Mouse (Mus musculus) spleen, adult 10 weeks (tissue): ENCODE data around the gene Svs2. TPM values are rescaled to one million over a fixed set of nuclear protein-coding genes. Genes with fewer than 3 reads are reported as not detected.

Experiments used
- polyA plus RNA-seq: library from polyadenylated mRNA; stranded (reverse); fragments of 350-450 nt; fragmentation: Illumina TruSeq; extraction: RNeasy Lipid Tissue Mini Kit (QIAGEN cat#74804); gene quantifications from one replicate; pipeline ENCODE4 v1.2.3, GENCODE M21; 2015; ENCODE audit warnings: low replicate concordance; ENCODE audit not compliant: insufficient read depth

Gene Svs2
- polyA plus RNA-seq = not detected

GRCm38 (mm10) chr2:164238366-164238765 is at the start of gene Svs2:
Gene Svs2 (minus strand): TSS chr2:164238466.

GRCm38 (mm10) chr2:164278359-164278758 is 40.1 kb upstream of the Svs2 start, which contains the start of gene Svs4:
Gene Svs4 (minus strand): TSS chr2:164278459.

GRCm38 (mm10) chr2:164256540-164256939 is 18.3 kb upstream of the Svs2 start, which contains the start of gene Svs3b:
Gene Svs3b (minus strand): TSS chr2:164256640.

GRCm38 (mm10) chr2:164221522-164221921 is 16.7 kb downstream of the Svs2 start, which contains the start of gene Wfdc15b:
Gene Wfdc15b (minus strand): TSS chr2:164221660.

GRCm38 (mm10) chr2:164199626-164200327 is 38.5 kb downstream of the Svs2 start, which contains the start of gene Wfdc15a:
Gene Wfdc15a (minus strand): TSS chr2:164200130.

GRCm38 (mm10) chr2:164190576-164190975 is 47.7 kb downstream of the Svs2 start, which contains the start of gene Wfdc12:
Gene Wfdc12 (minus strand): TSS chr2:164190608.

Other genes with a start within 250 kb of the Svs2 start
- 217 TPM for gene Ywhab, start 243.5 kb downstream of the Svs2 start, polyA plus RNA-seq
- gene Pabpc1l, start 213.0 kb downstream of the Svs2 start, polyA plus RNA-seq = 2.3 TPM
- 201 TPM for gene Stk4, start 168.1 kb downstream of the Svs2 start, polyA plus RNA-seq
- 64.8 TPM for gene Tomm34, start 167.3 kb downstream of the Svs2 start, polyA plus RNA-seq
- not detected for gene Kcns1, start 67.4 kb downstream of the Svs2 start, polyA plus RNA-seq
- gene Wfdc5, start 55.7 kb downstream of the Svs2 start, polyA plus RNA-seq = not detected
- not detected for gene Wfdc12, start 47.9 kb downstream of the Svs2 start, polyA plus RNA-seq
- gene Wfdc15a, start 38.3 kb downstream of the Svs2 start, polyA plus RNA-seq = not detected
- not detected for gene Wfdc15b, start 16.8 kb downstream of the Svs2 start, polyA plus RNA-seq
- gene Svs3b, start 18.2 kb upstream of the Svs2 start, polyA plus RNA-seq = not detected
- gene Svs4, start 40.0 kb upstream of the Svs2 start, polyA plus RNA-seq = not detected
- not detected for gene Svs3a, start 50.8 kb upstream of the Svs2 start, polyA plus RNA-seq
- not detected for gene Svs6, start 78.3 kb upstream of the Svs2 start, polyA plus RNA-seq
- gene Svs5, start 94.3 kb upstream of the Svs2 start, polyA plus RNA-seq = not detected
- gene Slpi, start 150.6 kb upstream of the Svs2 start, polyA plus RNA-seq = 67.5 TPM
- 0.04 TPM for gene Rbpjl, start 164.7 kb upstream of the Svs2 start, polyA plus RNA-seq
- gene Matn4, start 166.7 kb upstream of the Svs2 start, polyA plus RNA-seq = 0.06 TPM
- gene Sdc4, start 205.4 kb upstream of the Svs2 start, polyA plus RNA-seq = 55.3 TPM
- gene Sys1, start 218.5 kb upstream of the Svs2 start, polyA plus RNA-seq = 21.8 TPM
- gene Gm20458, start 222.5 kb upstream of the Svs2 start, polyA plus RNA-seq = not detected
- not detected for gene Trp53tg5, start 235.3 kb upstream of the Svs2 start, polyA plus RNA-seq
- 12.0 TPM for gene Dbndd2, start 247.6 kb upstream of the Svs2 start, polyA plus RNA-seq